Mouse (Mus musculus) megakaryocyte, adult 5-6 weeks (primary cell): ENCODE data around the gene Ino80. TPM values are rescaled to one million over a fixed set of nuclear protein-coding genes. Genes with fewer than 3 reads are reported as not detected.
A peak's percentile ranks its signal among the peaks of the same experiment; 100 is the strongest.

Source experiments
- ATAC-seq: 2 replicates; pipeline ENCODE4 v1.8.0; 2016; ENCODE audit warnings: mild to moderate bottlenecking, inconsistent platforms; ENCODE audit not compliant: poor library complexity, severe bottlenecking
- total RNA-seq, 2 experiments: library from RNA; stranded (forward) in 1 of 2; stranded (reverse) in 1 of 2; fragments of 153-499, 151-499 nt in 1 of 2; fragments of 221-1000, 200-1000 nt in 1 of 2; gene quantifications; 2 replicates each; pipeline versions ENCODE4 v1.2.3 to v1.2.4; 2015 to 2017

Ino80 gene
- total RNA-seq, 2 experiments from 2014 or later, result 18.6 to 22.0 TPM

GRCm38 (mm10) chr2:119356310-119356709 is 121.2 kb downstream of the Ino80 start:
- no peak for ATAC-seq

DNA sequence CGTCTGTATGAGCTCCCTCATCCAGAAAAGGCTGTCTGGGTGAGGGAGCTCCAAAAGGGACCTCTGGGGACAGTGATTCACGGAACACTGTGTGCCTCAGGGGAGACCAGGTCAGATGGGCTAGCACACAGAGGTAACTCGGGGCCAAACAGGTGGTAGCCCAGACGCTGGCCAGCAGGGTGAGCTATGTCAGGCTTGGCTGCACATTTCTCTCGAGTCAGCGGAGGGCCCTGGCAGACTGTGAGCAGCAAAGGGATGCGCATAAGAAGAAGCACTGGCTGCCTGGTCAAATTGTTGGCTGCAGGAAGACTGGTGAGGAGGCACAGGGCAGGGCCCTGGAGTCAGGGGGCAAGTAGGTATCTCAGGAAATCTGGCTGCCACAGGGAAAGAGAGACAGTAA is 121.8 kb downstream of the Ino80 start:
- no peak for ATAC-seq

GRCm38 (mm10) chr2:119355089-119355488 is 122.4 kb downstream of the Ino80 start:
- no peak for ATAC-seq

DNA sequence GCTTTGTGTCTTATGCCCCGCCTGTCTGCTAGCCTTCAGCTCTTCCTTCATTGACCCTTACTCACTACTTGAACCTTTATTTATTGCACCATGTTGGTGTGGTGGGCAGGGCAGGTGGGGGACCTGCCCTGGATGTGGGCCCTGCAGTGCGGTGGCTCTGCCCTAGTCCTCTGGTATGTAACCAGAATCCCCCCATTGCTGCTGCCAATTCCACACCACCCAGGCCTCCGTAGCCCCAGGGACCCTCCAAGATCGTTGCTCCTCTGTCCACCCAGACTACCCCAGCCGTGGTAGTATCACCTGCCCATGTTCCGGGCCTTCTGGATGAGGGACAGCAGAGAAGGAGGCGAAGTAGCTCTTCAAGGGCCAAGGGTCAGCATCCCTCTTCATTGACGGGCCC is 123.8 kb downstream of the Ino80 start:
- no peak for ATAC-seq

DNA sequence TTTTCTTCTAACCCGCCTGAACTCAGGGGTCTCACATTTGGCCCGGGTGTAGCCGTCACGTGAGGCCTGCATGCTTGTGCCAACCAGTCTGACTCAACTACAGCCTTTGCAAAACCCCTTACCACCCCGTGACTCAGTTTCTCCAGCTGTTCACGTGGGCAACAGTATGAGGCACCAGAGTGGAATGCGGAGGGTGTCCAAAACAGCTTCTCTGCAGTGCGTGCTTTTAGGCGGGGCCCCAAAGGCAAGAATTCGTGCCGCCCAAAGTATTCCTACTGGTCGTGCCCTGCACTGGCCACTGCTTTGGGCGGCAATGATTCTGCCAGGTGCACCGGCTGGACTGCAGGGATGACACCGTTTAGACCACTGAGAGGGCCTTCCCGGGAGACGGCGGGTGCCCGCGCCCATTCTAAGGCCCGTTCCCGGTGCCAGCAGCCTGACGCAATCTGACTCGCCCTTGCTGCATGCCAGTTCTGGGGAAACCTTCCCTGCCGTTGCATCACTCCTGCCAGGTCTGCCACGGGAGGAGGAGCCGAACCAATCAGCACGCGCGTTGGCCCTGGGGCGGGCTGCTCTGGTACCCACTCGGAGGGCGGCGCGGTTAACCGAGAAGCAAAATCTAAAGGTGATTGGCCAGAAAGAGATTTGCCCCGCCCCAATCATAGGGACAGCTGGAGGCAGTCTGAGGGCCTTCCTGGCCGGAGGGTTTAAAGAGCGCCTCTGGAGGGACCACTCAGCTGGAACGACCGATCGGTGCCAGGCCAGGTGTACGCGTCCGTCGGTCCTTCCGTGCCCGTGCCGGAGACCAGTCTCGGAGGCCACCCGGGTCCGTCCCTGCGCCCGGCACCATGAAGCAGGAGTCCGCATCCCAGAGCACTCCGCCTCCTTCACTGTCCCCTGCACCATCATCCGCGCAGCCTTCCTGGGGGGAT is 126.7 kb downstream of the Ino80 start, which contains the start of gene Chac1:
Chac1 (plus strand) TSS at position 675 of the 932 bp plus-strand sequence.
- peak; percentile 95 for ATAC-seq

DNA sequence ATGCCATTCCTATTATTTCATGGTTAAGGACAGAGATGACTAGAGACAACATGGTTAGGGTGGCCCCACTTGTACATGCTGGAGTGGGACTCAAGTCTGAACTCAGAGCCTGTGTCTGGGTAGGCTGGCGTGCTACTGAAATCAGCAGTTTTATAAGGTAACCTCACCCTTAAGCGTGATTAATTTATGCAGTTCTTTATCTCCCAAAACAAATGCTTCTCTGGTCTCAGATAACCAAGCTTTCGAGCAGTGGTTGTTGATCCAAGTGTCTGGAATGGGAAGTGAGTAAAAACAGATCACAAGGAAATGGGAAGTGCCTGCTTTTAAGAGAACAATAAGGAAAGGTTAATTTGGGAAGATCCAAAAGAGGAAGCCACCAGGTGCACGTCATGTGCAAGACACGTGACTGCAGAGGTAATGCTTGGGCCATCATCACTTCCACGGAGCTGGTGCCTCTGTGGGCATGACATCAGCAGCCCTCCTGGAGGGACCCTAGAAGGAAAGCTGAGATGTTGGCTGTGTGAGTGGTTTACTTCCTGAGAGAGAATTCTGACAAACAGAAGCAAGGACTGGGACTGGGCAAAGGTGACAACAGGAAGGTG is 132.8 kb downstream of the Ino80 start:
- peak; percentile 74 for ATAC-seq

DNA sequence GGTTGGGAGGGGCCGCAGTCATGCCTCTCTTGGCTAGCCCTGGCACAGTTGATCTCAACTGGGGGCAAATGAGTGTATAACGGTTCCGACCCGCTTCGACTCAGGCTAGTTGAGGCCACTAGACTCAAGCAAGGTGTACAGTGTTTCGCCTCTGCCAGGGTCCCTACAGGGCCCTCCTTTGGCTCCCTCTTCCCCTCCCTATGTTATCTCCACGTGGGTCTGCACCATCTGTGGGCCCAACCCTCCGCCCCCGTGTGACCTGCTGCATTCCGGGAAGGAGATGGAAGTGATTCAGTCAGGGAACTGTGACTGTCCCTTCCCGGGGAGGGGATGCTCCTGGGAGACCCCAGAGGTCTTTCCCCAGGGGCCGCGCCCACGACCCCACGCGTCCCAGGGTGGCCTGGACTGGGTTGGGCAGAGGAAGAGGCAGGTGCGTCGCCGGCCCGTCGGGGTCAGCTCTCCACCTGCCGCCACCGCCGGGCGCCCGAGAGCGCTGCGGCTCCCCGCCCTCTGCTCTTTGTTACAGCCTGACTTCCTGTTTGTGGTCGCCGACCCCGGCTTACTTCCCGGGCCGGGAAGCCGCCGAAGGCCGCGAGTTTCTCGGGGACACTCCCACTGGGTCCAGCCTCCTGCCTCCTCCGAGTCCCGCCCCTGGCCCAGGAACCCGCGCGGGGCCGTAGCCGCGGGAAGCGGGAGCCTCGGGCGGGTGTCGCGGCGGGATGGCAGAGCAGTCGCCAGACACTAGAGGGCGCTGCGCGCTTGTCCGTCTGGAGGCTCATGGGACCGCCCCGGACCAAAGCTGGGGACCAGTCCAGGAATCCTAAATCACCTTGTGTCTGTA is 139.8 kb downstream of the Ino80 start:
- ATAC-seq, result peak; percentile 93

GRCm38 (mm10) chr2:119336470-119336869 is 141.0 kb downstream of the Ino80 start:
- no peak for ATAC-seq

- ATAC-seq, result no peak
Observed at GRCm38 (mm10) chr2:119336002-119336401, 141.5 kb downstream of the Ino80 start.

GRCm38 (mm10) chr2:119335535-119335934 is 142.0 kb downstream of the Ino80 start:
- no peak for ATAC-seq

- ATAC-seq, result no peak
Observed at GRCm38 (mm10) chr2:119334964-119335525, 142.4 kb downstream of the Ino80 start.

GRCm38 (mm10) chr2:119334135-119334534 is 143.4 kb downstream of the Ino80 start:
- no peak for ATAC-seq

- ATAC-seq, result no peak
Observed at GRCm38 (mm10) chr2:119332177-119332661, 145.3 kb downstream of the Ino80 start.

- no peak for ATAC-seq
Observed at GRCm38 (mm10) chr2:119330795-119331194, 146.7 kb downstream of the Ino80 start.

- no peak for ATAC-seq
Observed at GRCm38 (mm10) chr2:119329123-119329817, 148.2 kb downstream of the Ino80 start.

GRCm38 (mm10) chr2:119328546-119328945 is 148.9 kb downstream of the Ino80 start:
- no peak for ATAC-seq

DNA sequence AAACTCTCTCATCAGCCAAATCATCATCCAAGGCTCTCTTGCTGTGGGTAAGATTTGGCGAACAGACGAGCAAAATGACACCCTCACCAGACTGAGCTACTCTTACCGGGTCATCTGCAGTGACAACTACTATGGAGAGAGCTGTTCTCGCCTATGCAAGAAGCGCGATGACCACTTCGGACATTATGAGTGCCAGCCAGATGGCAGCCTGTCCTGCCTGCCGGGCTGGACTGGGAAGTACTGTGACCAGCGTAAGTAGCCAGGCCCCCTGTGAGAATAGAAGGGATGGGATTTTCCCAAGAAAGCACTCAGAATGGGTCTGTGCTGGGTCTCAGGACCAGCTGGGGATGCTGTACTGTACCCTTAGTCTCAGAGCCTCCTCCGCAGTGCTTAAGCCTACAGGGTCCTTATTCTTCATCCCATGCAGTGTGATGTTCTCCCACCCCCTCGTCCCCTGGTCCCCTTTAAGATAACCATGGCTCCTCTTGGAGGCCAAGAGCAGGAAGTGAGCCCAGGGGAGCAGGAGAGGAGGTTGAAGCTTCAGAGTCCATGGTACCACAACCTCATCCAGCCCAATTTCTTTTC is 149.5 kb downstream of the Ino80 start:
- no peak for ATAC-seq

GRCm38 (mm10) chr2:119327102-119327480 is 150.4 kb downstream of the Ino80 start:
- no peak for ATAC-seq
